Mouse (Mus musculus): Measurements from ENCODE around the gene Selplg.

Selplg gene

GRCm38 (mm10) chr5:113818572-113818971 is 13.9 kb downstream of the Selplg start:
- no peak for DNase-seq

GRCm38 (mm10) chr5:113815638-113816152 is 16.7 kb downstream of the Selplg start:
- DNase-seq = peak; percentile 44 to 92

GRCm38 (mm10) chr5:113815041-113815389 is 17.4 kb downstream of the Selplg start:
- no peak for DNase-seq

GRCm38 (mm10) chr5:113814111-113815040 is 18.1 kb downstream of the Selplg start:
- no peak for DNase-seq

GRCm38 (mm10) chr5:113813608-113814007 is 18.8 kb downstream of the Selplg start:
- DNase-seq = peak in 1 of 2 experiments; percentile 52

GRCm38 (mm10) chr5:113812638-113813037 is 19.8 kb downstream of the Selplg start:
- DNase-seq = no peak

- DNase-seq = peak in 1 of 2 experiments; percentile 48
Measured at GRCm38 (mm10) chr5:113811824-113812420, 20.5 kb downstream of the Selplg start.

GRCm38 (mm10) chr5:113810111-113810510 is 22.3 kb downstream of the Selplg start:
- no peak for DNase-seq

GRCm38 (mm10) chr5:113808177-113808576 is 24.3 kb downstream of the Selplg start:
- no peak for DNase-seq

GRCm38 (mm10) chr5:113807712-113808111 is 24.7 kb downstream of the Selplg start:
- DNase-seq = no peak

- DNase-seq = no peak
Measured at GRCm38 (mm10) chr5:113806414-113806813, 26.0 kb downstream of the Selplg start.

GRCm38 (mm10) chr5:113805301-113805700 is 27.1 kb downstream of the Selplg start:
- DNase-seq = no peak

GRCm38 (mm10) chr5:113804395-113804966 is 28.0 kb downstream of the Selplg start:
- no peak for DNase-seq

- peak; percentile 49 to 64 for DNase-seq
Measured at GRCm38 (mm10) chr5:113800280-113800679, 32.2 kb downstream of the Selplg start, which contains the start of gene Tmem119. TSS of gene Tmem119 (minus strand) at chr5:113800516.

GRCm38 (mm10) chr5:113799691-113800090 is 32.8 kb downstream of the Selplg start:
- DNase-seq = no peak

GRCm38 (mm10) chr5:113798525-113798924 is 33.9 kb downstream of the Selplg start:
- no peak for DNase-seq

- DNase-seq = no peak
Measured at GRCm38 (mm10) chr5:113797149-113797882, 35.1 kb downstream of the Selplg start.

- DNase-seq = peak in 1 of 2 experiments; percentile 46
Measured at GRCm38 (mm10) chr5:113796401-113797148, 35.9 kb downstream of the Selplg start.

- peak; percentile 35 to 51 for DNase-seq
Measured at GRCm38 (mm10) chr5:113791197-113792095, 41.0 kb downstream of the Selplg start.

GRCm38 (mm10) chr5:113790453-113791196 is 41.8 kb downstream of the Selplg start:
- DNase-seq = peak; percentile 60 to 73

Measured in kidney, postnatal 36 days (tissue).